Mouse (Mus musculus) intestine, embryonic 14.5 days (tissue): ENCODE results near the gene Man1a2. TPM values are rescaled to one million over a fixed set of nuclear protein-coding genes. Genes with fewer than 3 reads are reported as not detected.

Experiments used
- ATAC-seq: fragments of 200-750 bp; cut with Nextera tagmentation; replicated peaks from 2 replicates; pipeline ENCODE4 v1.8.0; 2017; ENCODE audit warnings: low read depth, moderate number of reproducible peaks, moderate TSS enrichment, moderate library complexity; ENCODE audit not compliant: low FRiP score, low TSS enrichment
- DNase-seq: peaks from one replicate; pipeline ENCODE4 v3.0.0-alpha.2; 2018; ENCODE audit warnings: low spot score
- H3K27ac ChIP-seq: fragments of 300-500 bp; sonication (generic); 2 replicates; pipeline ENCODE4 v1.5.1; 2014; ENCODE audit warnings: low read depth, mild to moderate bottlenecking, control low read depth
- H3K27me3 ChIP-seq: fragments of 300-500 bp; sonication (generic); replicated peaks from 2 replicates; pipeline ENCODE4 v1.6.1; 2014; ENCODE audit warnings: low read length, control low read depth; ENCODE audit not compliant: control insufficient read depth, insufficient read depth
- H3K36me3 ChIP-seq: fragments of 300-500 bp; sonication (generic); 2 replicates; pipeline ENCODE4 v1.6.1; 2014; ENCODE audit warnings: low read length, control low read depth; ENCODE audit not compliant: control insufficient read depth, insufficient read depth
- H3K4me1 ChIP-seq: fragments of 300-500 bp; sonication (generic); replicated peaks from 2 replicates; pipeline ENCODE4 v1.6.1; 2014; ENCODE audit warnings: low read length, control low read depth, mixed read lengths; ENCODE audit not compliant: control insufficient read depth, insufficient read depth
- H3K4me2 ChIP-seq: fragments of 300-500 bp; sonication (generic); 2 replicates; pipeline ENCODE4 v1.6.1; 2014; ENCODE audit warnings: low read length
- H3K4me3 ChIP-seq: fragments of 300-500 bp; sonication (generic); 2 replicates; pipeline ENCODE4 v1.5.1; 2014; ENCODE audit warnings: low read depth, low read length, control low read depth, mixed read lengths
- H3K9ac ChIP-seq: fragments of 300-500 bp; sonication (generic); 2 replicates; pipeline ENCODE4 v1.6.1; 2014; ENCODE audit warnings: mild to moderate bottlenecking, low read length
- H3K9me3 ChIP-seq: fragments of 300-500 bp; sonication (generic); 2 replicates; pipeline ENCODE4 v1.6.1; 2016; ENCODE audit warnings: low read length, control low read depth; ENCODE audit not compliant: control insufficient read depth
- WGBS: fragments of 180-500 bp; shearing (Covaris S2); extraction: QIAGEN DNeasy Blood & Tissue Kit; methylation state at CpG from one replicate; pipeline ENCODE4 v1.1.7; 2014; 5-methylcytosine and 5-hydroxymethylcytosine counted together
- polyA plus RNA-seq: library from polyadenylated mRNA; unstranded; fragments of >200 nt; fragmentation: Nextera tagmentation; extraction: Ambion mirVana; gene quantifications from 2 replicates; pipeline ENCODE4 v1.2.1, GENCODE M21; 2014

Gene Man1a2
- polyA plus RNA-seq, result 79.1 and 97.2 TPM in 2 replicates

DNA sequence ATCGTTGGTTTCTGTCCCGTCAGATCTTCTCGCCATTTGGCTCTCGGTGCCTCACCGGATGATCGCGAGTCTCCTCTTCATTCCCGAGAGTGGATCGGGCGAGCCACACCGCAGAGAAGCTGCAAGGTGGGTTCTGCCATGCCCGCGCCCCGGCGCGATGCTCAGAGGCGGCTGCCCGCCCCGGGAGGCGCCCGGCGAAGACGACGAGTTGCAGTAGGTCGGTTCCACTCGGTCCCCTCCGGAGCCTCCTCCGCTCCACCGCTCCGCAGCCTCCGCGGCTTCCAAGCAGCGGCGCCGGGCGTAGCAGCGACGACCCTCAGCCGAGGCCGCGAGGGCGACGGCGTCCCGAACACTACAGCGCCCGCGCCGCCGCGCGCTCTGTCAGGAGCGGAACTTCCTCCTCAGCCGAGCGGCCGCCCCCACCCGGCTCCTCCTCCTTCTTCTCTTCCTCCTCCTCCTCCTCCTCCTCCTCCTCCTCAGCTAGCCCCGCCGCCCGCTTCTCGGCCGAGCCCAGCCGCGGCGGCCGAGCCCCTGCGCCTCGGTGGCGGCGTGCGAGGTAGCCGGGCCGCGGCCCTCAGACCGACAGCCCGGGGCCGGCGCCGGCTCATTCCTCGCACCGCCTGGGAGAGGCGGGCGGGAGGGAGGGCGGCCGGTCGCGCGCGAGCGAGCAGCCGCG lies at the start of gene Man1a2:
TSS of gene Man1a2 (minus strand) at position 417 of the 676 bp plus-strand sequence.
- WGBS, result under 1% methylated on average over 83 of the region's 92 CpGs
- H3K9me3 ChIP-seq, result no peaks in the 10 kb centered on the region
- DNase-seq, result peak; percentile 85
- H3K4me1 ChIP-seq, result peaks cover 26% of the 10 kb centered on the region
- H3K36me3 ChIP-seq, result no peaks in the 10 kb centered on the region
- peak; percentile 91; the same call in 1 of the 2 replicates for ATAC-seq
- H3K9ac ChIP-seq, result peak within 1 kb of the TSS; percentile 92
- peak within 1 kb of the TSS; percentile 97 for H3K4me3 ChIP-seq
- peak within 1 kb of the TSS; percentile 94 for H3K27ac ChIP-seq
- peak within 1 kb of the TSS; percentile 73 for H3K4me2 ChIP-seq
- H3K27me3 ChIP-seq, result no peaks in the 10 kb centered on the region

DNA sequence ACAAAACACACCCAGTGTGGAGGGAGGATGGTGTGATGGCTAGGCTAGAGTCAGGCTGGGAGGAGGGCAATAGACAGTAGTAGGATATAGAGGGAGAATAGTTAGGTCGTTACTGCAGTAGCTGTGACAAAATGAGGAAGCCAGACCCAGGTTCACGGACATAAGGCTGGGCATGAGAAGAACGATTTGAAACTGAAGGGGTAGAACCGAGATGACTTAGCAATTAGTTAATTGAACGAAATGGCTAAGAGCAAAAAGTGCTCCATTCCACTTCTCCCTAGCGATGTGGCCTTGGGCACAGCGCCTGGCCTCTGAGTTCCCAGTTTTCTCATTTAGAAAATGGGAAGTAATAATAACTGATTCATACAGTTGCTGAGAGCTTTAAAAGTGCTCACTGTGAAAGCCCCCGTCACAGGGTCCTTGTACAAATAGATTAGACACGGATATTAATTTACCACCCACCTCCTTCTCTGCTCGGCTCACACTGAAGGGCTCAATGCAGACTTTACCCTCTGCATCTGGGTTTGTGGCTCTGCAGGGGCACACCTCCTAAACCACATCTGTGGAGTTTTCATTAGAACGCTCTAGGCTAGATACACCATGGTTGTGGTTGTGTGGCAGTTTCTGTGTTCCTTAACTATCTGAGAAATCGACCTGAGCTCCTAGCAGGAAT lies 49.3 kb upstream of the Man1a2 start:
- H3K27me3 ChIP-seq, result no peaks in the 10 kb centered on the region
- H3K4me3 ChIP-seq, result no peak overlapping the region
- H3K4me1 ChIP-seq, result no peaks in the 10 kb centered on the region
- WGBS, result 73% methylated on average over 12 of the region's 12 CpGs
- no peak for ATAC-seq
- H3K4me2 ChIP-seq, result no peak overlapping the region
- H3K36me3 ChIP-seq, result no peaks in the 10 kb centered on the region
- no peak for DNase-seq
- H3K9ac ChIP-seq, result no peak overlapping the region
- H3K27ac ChIP-seq, result no peak overlapping the region
- H3K9me3 ChIP-seq, result no peaks in the 10 kb centered on the region

GRCm38 (mm10) chr3:100731896-100732295 lies 46.6 kb upstream of the Man1a2 start:
- H3K9ac ChIP-seq, result no peak overlapping the region
- WGBS, result 93% methylated on average over 11 of the region's 11 CpGs
- H3K4me3 ChIP-seq, result no peak overlapping the region
- H3K4me1 ChIP-seq, result no peaks in the 10 kb centered on the region
- no peak overlapping the region for H3K27ac ChIP-seq
- H3K4me2 ChIP-seq, result no peak overlapping the region
- H3K36me3 ChIP-seq, result no peaks in the 10 kb centered on the region
- H3K9me3 ChIP-seq, result no peaks in the 10 kb centered on the region
- ATAC-seq (no peak), DNase-seq (no peak)
- no peaks in the 10 kb centered on the region for H3K27me3 ChIP-seq

- ATAC-seq (no peak), DNase-seq (no peak)
- H3K27ac ChIP-seq, result no peak overlapping the region
- H3K9me3 ChIP-seq, result no peaks in the 10 kb centered on the region
- no peaks in the 10 kb centered on the region for H3K4me1 ChIP-seq
- H3K4me3 ChIP-seq, result no peak overlapping the region
- H3K4me2 ChIP-seq, result no peak overlapping the region
- no peaks in the 10 kb centered on the region for H3K27me3 ChIP-seq
- 85% methylated on average over 3 of the region's 3 CpGs for WGBS
- no peaks in the 10 kb centered on the region for H3K36me3 ChIP-seq
- H3K9ac ChIP-seq, result no peak overlapping the region
These were observed 46.0 kb upstream of the Man1a2 start for GRCm38 (mm10) chr3:100731347-100731746.

DNA sequence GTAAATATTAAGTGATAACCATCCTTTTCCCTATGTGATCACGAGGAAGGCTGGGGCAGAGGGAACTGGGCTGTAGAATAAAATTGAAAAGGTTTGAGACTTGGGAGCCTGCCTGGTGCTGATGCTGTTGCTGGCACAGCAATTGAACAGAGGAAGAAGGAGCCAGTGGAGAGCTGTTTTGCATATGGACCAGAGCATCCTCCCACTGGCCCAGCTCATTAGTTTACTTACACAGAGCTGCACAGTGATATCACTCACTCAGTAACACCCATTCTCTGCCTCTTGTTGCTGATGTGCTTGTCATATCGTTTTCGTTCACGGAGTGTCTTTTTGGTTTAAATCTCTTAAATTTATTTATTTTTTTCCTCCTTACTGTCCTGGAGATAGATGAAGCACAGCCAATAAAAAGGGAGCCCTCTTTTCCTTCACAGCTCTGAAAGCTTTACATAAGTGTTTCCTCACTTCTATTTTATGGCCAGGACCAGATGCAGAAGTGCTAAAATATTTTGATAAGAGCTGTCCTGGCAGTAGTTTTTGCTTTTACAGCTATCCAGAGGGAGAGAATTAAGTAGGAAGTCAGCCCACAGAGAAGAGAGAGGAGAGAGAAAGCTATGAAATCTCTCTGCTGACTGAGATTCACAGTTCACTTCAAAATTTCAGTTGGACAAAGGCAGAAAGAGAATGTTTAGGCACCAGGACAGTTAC lies 42.9 kb upstream of the Man1a2 start:
- Histone ChIP-seq H3K27ac (no peak overlapping the region), H3K9ac (no peak overlapping the region), H3K36me3 (no peaks in the 10 kb centered on the region), H3K27me3 (no peaks in the 10 kb centered on the region), H3K4me2 (no peak overlapping the region), H3K4me1 (no peaks in the 10 kb centered on the region), H3K9me3 (0 out of 2 replicates have a peak, but pooled peaks cover 3% of the 10 kb centered on the region), H3K4me3 (no peak overlapping the region)
- DNase-seq, result no peak
- ATAC-seq, result no peak
- WGBS, result 65% methylated on average over 4 of the region's 4 CpGs

DNA sequence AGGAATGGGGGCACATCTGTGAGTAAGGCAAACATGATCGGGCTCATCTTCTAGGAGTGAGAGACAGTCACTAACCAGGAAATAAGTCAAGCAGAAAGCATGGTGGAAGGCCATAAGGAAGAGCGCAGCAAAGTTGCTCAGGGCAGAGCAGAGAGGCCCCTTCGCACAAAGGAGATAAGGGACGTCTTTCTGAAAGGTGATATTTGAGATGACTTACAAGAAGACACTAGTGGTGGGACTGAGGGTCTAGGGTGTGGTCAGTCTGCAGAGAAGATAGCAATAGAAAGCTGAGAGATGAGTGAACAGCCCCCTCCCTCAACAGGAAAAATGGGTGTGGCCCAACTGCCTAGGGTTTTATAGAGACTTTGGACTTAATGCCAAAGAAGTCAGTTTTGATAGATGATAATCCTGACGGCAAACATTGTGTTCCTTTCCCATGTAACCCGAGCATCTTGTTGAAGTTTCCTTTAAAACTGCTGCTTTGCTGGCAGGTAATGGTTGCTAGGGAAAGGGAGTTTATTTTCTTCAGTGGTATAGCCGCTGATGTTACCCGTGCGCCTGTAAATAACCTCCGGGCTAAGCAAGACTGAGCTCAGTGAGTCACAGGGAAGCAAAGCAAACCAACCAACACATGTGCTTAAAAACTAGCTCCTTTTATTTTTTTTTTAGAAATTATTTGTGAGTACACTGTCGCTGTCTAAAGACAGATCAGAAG lies 40.8 kb upstream of the Man1a2 start:
- Histone ChIP-seq H3K36me3 (no peaks in the 10 kb centered on the region), H3K9me3 (peaks cover 6% of the 10 kb centered on the region; the same call in 1 of the 2 replicates), H3K4me3 (no peak overlapping the region), H3K4me1 (no peaks in the 10 kb centered on the region), H3K27ac (no peak overlapping the region), H3K27me3 (no peaks in the 10 kb centered on the region), H3K9ac (no peak overlapping the region), H3K4me2 (no peak overlapping the region)
- WGBS, result 67% methylated on average over 11 of the region's 11 CpGs
- DNase-seq (no peak), ATAC-seq (no peak)

DNA sequence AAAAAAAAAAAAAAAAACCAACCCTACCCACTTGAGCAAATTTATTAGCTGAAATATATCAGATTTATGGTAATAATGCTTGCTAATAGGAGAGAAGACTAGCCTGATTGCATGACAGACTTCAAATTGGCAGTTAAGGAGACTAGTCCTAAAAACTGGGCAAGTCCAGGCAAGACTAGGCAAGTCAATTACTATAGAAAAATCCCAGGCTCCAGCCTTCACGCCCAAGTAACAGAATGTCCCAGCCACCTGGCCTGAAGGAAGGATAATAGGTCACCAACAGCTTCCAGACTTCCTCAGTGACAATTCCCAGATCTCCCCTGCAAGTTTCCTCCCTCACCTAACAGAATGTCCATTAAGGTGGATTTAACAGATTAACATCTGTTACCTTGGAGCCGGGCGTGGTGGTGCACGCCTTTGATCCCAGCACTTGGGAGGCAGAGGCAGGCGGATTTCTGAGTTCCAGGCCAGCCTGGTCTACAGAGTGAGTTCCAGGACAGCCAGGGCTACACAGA lies 35.5 kb upstream of the Man1a2 start:
- DNase-seq (no peak), ATAC-seq (no peak)
- Histone ChIP-seq H3K4me3 (no peak overlapping the region), H3K27me3 (no peaks in the 10 kb centered on the region), H3K36me3 (no peaks in the 10 kb centered on the region), H3K4me1 (no peaks in the 10 kb centered on the region), H3K4me2 (no peak overlapping the region), H3K9me3 (peaks cover 6% of the 10 kb centered on the region; the same call in 1 of the 2 replicates), H3K9ac (no peak overlapping the region), H3K27ac (no peak overlapping the region)
- WGBS, result 93% methylated on average over 5 of the region's 5 CpGs

GRCm38 (mm10) chr3:100716241-100716640 lies 30.9 kb upstream of the Man1a2 start:
- Histone ChIP-seq H3K36me3 (no peaks in the 10 kb centered on the region), H3K4me1 (peaks cover 2% of the 10 kb centered on the region; the same call in 1 of the 2 replicates), H3K4me3 (no peak overlapping the region), H3K9me3 (no peaks in the 10 kb centered on the region), H3K27me3 (no peaks in the 10 kb centered on the region), H3K27ac (no peak overlapping the region), H3K9ac (no peak overlapping the region), H3K4me2 (no peak overlapping the region)
- 53% methylated on average over 7 of the region's 7 CpGs for WGBS
- ATAC-seq (no peak), DNase-seq (peak; percentile 39)
